Mouse (Mus musculus) heart, postnatal 4 days (tissue): ENCODE measurements at regions not wholly inside any gene's neighbourhood (a gene's known extent, or its start where the extent isn't known, plus 50 kb on each side); places are given as distances from the start of the nearest gene placed in this dataset.

Experiments used
- DNase-seq: peaks from one replicate; pipeline ENCODE4 v3.0.0; 2021

GRCm38 (mm10) chr15:52095629-52096190, 1789.0 kb upstream of the Gm7489 start:
- no peak for DNase-seq

- no peak for DNase-seq
Observed at GRCm38 (mm10) chr15:52108761-52109160, 1775.9 kb upstream of the Gm7489 start.

GRCm38 (mm10) chr15:52114368-52115036, 1770.2 kb upstream of the Gm7489 start:
- no peak for DNase-seq

GRCm38 (mm10) chr15:52136693-52137092, 1748.0 kb upstream of the Gm7489 start:
- DNase-seq: no peak

GRCm38 (mm10) chr15:52153421-52153820, 1731.3 kb upstream of the Gm7489 start:
- peak; percentile 12 for DNase-seq

- no peak for DNase-seq
Observed at GRCm38 (mm10) chr15:52155784-52156183, 1728.9 kb upstream of the Gm7489 start.

GRCm38 (mm10) chr15:52156779-52157178, 1727.9 kb upstream of the Gm7489 start:
- DNase-seq: no peak

GRCm38 (mm10) chr15:52160181-52161088, 1724.3 kb upstream of the Gm7489 start:
- peak; percentile 81 for DNase-seq

- no peak for DNase-seq
Observed at GRCm38 (mm10) chr15:52161089-52161442, 1723.6 kb upstream of the Gm7489 start.

GRCm38 (mm10) chr15:52161568-52162316, 1723.0 kb upstream of the Gm7489 start:
- no peak for DNase-seq

- no peak for DNase-seq
Observed at GRCm38 (mm10) chr15:52166144-52166543, 1718.6 kb upstream of the Gm7489 start.

- no peak for DNase-seq
Observed at GRCm38 (mm10) chr15:52166595-52167443, 1717.9 kb upstream of the Gm7489 start.

- DNase-seq: no peak
Observed at GRCm38 (mm10) chr15:52167811-52168210, 1716.9 kb upstream of the Gm7489 start.

GRCm38 (mm10) chr15:52176951-52177350, 1707.8 kb upstream of the Gm7489 start:
- DNase-seq: no peak

GRCm38 (mm10) chr15:52178668-52179067, 1706.0 kb upstream of the Gm7489 start:
- no peak for DNase-seq

GRCm38 (mm10) chr15:52179379-52179778, 1705.3 kb upstream of the Gm7489 start:
- DNase-seq: no peak

GRCm38 (mm10) chr15:52191176-52191575, 1693.5 kb upstream of the Gm7489 start:
- DNase-seq: no peak

GRCm38 (mm10) chr15:52207271-52207670, 1677.4 kb upstream of the Gm7489 start:
- no peak for DNase-seq

GRCm38 (mm10) chr15:52232442-52232841, 1652.3 kb upstream of the Gm7489 start:
- DNase-seq: no peak

GRCm38 (mm10) chr15:52236220-52236619, 1648.5 kb upstream of the Gm7489 start:
- DNase-seq: no peak

- DNase-seq: no peak
Observed at GRCm38 (mm10) chr15:52242890-52243289, 1641.8 kb upstream of the Gm7489 start.
